Mouse (Mus musculus) mouse trophoblast stem cell (cell line): ENCODE data around the gene Ccin.

Experiments
- in situ Hi-C, 2 experiments: fragments of 300-500 bp; cut with MseI, MboI; formaldehyde crosslinking; loops; 2 replicates in 1 of 2; 3 replicates in 1 of 2; pipeline ENCODE4 v1.15.1; 2025

The Ccin gene

DNA sequence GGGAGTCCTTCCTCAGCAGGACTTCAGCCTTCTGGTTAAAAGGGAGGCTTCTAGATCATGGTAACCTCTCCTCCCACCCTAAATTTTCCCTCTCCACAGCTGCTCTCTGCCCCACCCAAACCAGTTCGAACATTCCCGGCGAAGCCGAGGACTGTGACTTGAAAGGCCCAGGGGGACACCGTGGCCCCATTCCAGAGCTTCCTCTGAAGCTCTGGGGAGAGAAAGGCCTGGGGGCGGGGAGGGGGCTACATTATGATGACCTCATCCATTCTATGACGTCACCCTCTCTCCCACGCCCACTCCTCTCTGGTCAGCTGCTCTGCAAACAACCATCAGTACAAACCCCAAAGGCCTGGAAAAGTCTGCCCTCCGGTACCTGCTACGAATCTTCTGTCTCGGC is at the start of gene Ccin:
TSS of gene Ccin (plus strand) at position 303 of the 400 bp plus-strand sequence.
- in situ Hi-C loops = loop anchor here in 1 of 2 experiments (5.0 kb wide), 1 partner anchor 56 kb away; no protein-coding TSS in a partner anchor

DNA sequence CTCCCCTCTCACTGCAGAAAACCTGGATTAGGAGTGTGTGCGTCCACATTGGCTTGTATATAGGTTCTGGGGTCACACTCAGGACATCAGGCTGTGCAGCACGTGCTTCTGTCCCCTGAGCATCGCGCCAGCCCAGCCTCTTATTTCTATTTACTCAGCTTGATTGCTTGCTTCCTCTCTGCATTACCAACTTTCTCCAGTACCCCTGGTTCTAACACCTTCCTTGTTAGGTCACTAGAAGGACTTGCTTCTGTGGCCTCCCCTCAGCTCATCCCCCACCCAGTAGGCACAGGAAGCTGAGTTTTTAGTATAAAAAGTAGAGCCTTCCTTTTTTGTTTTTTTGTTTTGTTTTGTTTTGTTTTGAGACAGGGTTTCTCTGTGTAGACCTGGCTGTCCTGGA is 47.1 kb upstream of the Ccin start:
- in situ Hi-C loops = no loop called here

DNA sequence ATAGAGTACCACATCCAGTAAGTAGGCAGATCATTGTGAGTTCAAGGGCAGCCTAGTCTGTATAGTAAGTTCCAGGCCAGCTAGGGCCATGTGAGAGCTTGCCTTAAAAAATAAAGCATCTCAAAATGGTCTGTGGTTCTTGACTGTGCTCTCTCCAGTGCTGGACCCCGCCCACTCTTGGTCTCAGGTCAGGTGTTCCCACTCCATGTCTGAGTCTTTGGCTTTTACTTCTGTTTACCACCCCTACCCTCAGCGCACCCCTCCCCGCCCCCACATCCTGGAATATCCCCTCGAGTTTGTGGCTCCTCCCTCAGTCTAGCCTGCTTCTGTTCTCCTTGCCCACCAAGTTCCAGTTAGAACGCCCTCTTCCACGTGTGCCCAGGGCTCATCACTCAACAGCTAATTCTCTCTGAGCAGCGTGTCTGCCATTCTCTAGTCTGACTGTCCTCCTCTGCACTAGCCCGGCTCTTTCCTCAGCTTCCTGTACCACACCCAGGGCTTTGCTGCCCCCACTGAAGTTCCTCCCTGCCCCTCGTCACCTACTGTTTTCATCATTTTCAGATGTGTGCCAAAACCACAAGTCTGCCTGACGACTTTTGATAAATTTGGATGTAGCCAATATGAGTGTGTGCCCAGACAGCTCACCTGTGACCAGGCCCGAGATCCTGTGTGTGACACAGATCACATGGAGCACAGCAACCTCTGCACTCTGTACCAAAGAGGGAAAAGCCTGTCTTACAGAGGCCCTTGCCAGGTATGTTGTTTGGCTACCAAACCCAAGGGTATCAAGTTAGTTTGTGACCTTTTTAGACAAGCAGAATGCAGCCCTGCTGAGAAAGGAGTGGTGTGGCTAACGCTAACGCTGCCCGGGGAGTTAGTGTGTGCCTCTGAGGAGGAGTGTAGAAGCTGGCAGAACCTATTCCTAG is 46.3 kb upstream of the Ccin start:
- in situ Hi-C loops = no loop called here

DNA sequence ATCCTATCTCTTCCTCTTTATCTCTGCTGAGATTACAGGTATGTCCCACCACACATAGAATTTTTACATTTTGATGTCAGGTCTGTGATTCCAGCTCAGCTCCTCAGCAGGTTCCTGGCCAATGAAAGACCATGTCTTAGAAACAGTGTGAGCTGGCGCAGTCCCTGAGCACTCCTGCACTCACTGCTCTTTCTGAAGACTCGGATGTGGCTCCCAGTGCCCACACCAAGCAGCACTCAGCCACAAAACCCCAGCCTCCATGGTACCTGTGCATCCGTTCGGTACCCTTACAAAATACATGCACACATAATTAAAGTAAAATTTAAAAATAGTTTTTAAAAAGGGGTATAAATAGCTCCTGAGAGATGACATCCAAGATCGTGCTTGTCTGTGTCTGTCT is 42.0 kb upstream of the Ccin start:
- in situ Hi-C loops = no loop called here

DNA sequence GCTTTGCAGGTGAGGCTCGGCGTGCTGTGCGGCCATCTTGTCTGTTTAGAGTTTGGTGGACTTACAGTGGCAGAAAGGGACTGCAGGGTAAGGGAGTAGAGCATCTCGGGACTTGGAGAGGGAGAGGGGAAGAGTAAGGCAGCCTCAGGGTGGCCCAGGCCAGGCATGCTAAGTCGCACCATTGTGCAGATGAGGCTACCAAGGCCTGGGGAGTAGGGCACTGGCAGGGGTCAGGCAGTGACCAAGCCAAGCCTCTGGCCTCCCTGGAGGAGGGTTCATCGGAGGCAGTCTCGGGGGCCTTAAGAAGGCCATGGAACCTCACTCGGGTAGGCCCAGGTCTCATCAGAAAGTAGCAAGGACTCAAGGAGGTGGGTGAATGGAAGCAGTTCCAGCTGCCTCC is 40.9 kb upstream of the Ccin start:
- in situ Hi-C loops = no loop called here

DNA sequence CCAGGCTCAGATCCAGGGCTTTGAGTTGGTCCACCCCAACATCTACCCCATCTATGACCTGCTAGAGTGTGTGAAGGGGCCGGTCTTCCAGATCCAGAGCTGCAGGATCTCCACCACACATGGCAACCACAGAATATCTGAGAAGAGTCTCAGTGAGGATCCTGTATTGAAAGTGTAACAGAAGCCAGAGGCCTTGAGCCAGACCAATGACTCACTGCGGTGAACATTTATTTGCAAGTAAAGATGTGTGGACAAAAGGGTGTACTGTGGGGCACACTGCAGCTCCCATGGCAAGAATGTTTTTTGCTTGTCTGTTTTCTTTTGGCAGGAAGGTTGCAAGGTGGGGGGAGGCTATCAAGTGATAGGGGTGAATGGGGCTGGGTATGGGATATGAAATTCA is 35.7 kb upstream of the Ccin start:
- in situ Hi-C loops = no loop called here

DNA sequence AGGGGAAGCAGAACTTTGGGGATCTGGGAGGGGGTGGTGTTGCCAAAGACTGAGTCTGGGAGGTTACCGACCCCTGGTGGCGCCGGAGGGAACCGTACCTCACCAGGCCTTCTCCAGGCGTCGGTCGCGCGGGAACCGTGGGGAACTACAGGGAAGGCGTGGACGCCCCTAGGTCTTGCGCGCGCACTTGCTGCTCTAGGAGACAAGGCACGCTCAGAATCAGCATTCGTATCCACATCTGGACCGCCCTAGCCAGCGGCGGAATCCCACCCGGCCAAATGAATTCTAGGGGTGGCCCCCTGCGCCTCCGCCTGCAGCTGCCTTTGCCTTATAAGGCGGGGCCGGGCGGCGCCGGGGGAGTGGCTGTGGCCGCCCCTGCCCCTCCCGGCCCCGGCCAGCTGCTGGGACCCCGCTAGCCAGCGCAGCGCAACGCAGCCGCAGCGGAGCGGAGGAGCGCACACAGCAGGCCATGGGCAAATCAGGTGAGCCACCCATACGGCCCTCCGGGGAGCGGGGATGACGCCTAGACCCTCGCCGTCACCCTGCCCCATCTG is 25.9 kb upstream of the Ccin start, which contains the start of gene Glipr2:
TSS of gene Glipr2 (plus strand) at position 110 of the 554 bp plus-strand sequence.
- in situ Hi-C loops = no loop called here

DNA sequence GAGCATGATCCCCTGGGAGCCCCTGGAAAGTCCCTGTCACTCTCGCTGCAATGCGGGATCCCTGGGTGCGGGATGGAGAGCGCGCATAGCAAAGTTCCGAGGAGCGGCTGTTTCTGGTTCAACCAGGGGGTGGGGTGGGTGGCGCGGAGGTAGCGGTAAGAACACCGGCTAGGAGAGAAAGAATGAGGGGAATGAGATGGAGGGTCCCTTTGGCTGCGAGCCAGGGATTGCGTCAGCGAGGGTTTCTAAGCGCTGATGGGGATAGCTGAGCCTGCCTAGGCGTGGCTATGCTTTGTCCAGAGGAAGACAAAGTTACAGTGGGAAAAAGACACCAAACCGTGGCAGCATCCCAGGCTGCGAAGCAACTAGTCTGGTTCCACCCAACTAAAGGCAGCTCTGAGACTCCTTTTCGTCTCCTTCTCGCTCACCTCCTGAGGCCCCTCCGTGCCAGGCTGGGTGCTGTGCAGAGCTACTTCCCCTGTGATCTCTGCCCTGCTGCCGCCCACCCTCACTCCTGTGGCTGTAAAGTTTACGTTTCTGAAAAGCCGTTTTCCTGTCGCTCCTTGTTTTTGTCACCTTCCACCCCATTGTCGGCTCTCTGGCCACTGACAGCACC is 25.3 kb upstream of the Ccin start:
- in situ Hi-C loops = no loop called here

DNA sequence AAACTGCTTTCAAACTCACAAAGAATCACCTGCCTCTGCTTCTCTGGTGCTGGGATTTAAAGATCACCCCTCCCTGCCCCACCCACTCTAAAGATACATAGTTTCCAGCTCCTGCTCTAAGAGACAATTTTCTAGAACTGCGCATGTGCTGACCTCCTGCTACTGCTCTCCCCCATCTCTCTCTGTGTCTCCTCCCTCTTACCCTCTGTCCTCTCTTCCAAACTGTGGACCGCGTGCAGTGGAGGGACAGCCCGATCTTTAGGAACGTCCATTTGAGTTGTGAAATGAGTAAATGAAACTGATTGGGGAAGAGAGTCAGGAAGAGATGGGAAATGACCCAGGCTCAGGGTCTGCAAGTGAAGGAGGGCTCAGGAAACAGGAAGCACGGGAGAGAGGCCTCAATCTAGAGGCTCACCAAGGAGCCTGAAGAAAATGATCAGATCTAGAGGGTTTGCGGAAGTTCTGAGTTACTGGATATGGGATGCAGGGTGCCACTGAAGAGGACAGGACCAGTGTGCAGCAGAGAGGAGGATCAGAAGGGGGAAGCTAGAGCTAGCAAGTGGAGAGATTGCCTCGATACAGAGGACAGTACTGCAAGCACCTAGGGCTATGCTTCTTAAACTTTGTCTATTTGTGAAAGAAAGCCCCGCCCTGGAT is 23.6 kb upstream of the Ccin start:
- in situ Hi-C loops = no loop called here

DNA sequence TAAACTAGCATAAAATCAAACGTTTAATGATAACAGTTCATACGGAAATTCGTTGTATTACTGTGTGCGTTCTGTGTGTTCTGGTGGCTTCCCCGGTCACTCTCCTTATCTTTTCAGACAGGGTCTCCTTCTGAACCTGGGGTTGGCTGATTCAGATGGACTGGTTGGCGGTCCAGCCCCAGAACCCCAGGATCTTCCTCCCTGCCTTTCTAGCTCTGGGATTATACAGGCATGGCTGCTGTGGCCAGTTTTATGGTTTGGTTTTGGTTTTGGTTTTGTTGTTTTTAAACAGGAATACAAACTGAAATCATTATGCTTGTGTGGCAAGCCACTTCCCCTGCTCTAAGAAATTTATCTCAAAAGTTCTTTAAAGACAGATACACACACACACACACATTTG is 23.1 kb upstream of the Ccin start:
- in situ Hi-C loops = no loop called here

DNA sequence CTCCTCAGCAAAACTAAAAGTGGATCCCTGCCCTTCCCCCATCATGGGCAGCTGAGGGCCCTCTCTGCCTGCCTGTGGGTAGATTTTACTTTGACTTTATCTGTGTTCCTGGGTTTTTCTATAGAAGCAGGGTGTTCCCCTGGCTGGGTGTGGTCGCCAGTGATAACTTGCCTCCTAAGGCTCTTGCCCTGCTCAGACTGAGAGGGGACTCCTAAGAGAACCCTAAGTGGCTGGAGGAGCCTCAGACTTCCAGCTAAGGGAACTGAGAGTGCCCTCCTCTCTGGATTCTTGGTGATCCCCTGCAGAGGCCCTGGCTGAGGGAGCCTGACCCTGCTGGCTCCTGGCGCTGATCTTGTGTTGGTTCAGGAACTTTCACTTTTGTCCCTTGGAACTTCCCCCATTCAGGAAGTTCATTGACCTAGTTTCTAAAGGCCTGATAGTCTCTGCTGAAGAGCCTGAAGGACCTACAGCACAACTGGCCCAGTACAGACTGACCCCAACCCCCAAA is 18.9 kb upstream of the Ccin start:
- in situ Hi-C loops = no loop called here

DNA sequence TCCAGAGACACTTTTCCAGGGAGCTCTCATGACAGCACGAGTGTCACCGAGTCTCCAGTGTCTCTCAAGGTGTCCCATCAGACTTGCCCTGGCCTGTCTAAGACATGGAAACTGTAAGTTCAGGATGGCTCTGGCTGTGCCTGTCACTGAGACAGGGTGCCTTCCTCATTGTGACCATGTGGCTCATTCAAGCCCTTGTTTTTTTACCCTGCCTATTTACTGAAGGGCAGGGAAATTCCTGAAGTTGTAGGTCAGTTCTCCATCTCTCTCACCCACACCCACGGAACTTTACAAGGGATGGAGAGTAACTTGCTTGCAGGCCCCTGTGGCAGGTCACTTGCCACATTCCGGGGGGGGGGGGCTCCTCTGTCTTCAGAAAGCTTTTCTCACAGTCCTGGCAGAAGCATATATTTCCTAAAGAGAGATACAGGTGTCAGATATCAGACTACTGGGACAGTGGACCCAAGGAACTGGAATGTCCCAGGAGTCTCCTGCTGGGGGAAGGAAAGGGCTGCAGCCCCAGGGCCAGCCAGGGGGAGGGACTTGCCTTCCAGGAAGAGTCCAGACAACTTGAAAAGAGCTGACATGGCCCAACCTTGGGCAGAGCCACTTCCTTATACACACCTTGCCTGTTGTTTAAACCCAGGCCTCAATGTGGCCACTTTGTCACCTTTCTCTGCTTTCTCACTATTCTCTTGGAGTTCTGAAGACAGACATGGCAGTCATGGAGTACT is 18.2 kb upstream of the Ccin start:
- in situ Hi-C loops = no loop called here

DNA sequence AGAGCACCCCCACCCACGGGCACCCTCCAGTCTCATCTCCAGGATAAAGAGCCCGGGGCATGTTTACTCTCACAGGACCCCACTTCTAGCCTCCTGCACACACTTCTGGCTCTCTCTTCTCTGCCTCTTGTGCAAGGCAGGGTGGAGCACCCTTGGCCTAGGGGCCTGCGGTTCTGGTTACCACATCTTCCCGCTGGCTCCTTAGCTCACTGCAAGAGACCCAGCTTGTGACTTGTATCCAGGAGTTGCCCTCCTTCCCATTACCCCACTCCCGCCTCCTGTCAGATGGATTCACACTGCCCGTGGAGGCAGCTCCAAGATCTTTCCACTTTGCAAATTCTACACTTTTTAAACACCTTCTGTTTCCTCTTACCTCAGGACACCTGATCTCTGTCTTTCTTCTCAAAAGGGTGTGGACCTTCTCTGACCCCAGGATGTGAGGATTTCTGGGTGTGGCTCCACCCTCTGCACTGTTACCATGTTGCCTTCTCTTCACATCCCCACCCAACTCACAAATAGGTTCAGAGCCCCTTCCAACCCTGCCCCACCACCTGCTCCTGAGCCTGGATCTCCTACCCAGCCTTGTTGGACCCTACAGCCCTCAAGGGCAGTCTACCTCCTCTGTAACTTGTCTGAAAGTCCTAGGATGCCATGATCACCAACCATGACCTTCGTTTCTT is 17.3 kb upstream of the Ccin start:
- in situ Hi-C loops = no loop called here

DNA sequence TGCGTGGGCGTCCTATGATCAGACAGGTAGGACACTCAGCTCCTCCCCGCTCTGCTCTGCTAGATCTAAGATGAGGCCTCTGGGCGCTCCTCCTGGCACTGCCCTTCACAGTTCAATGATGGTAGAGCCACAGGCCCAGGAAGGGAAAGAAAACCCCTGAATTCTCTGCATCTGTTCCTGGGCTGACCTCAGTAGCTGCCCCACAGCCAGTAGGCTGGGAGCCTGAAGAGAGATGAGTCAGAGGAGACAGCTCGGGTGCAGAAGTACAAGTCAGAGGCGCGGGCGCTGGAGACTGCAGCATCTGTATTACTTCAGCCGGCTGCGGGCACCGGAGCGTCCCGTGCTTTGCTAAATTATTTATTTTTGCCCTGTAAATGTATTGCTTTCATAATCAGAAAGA is 14.6 kb upstream of the Ccin start:
- in situ Hi-C loops = no loop called here

DNA sequence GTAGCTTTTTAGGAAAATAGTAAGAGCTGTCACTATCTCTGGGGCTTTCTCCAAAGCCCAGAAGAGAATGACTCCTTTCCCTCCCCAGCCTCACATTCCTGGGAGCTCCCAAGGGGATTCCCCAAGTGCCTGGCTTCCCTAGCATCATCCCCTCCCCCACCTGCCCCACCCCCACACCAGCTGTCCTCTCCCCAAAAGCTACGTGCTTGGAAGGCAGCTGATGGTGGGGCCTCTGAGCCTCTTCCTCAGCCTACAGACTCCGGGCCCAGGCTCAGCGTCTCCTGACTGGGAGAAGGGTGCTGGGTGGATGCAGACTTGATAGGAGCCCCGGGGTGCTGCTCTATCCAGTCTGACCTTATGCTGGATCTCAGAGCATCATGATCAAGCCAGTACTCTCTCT is 13.9 kb upstream of the Ccin start:
- in situ Hi-C loops = no loop called here

DNA sequence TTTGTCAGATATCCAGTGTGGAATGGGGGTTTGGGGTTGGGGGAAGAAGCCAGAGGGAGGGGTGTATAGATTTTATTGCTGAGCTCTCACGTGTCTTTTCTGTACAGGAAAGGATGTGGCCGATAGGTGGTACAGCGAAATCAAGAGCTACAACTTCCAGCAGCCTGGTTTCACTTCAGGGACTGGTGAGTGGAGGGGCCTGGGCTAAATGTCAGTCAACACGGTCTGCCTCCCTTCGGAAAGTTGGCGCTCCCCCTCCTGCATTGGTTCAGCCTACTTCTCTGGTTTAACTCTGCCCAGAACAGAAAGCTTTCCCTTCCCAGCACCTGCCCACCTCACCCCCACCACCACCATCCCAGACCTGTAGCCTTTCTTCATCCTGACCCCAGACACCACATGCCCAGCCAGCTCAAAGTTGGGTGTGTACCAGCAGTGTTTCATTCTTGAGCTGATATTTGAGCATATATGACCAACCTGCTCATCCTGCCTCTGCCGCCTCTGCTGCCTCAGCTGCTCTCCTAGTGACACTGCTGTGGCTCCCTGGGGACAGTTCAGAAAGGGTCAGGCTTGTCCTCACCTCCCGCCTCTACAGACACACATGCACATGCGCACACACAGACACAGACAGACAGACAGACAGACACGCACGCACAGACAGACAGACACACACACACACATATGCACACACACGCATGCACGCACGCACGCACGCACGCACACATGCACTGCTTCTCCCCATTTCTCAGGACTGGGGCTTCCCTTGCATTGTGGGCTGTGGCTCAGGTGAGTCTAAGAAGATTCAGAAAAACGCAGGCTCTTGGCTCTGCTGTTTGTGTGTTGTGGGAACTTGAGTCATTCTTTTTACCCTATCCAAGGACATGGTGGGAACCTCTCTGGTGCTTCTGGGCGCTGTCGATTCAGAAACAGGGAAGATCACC is 12.6 kb upstream of the Ccin start:
- in situ Hi-C loops = no loop called here

DNA sequence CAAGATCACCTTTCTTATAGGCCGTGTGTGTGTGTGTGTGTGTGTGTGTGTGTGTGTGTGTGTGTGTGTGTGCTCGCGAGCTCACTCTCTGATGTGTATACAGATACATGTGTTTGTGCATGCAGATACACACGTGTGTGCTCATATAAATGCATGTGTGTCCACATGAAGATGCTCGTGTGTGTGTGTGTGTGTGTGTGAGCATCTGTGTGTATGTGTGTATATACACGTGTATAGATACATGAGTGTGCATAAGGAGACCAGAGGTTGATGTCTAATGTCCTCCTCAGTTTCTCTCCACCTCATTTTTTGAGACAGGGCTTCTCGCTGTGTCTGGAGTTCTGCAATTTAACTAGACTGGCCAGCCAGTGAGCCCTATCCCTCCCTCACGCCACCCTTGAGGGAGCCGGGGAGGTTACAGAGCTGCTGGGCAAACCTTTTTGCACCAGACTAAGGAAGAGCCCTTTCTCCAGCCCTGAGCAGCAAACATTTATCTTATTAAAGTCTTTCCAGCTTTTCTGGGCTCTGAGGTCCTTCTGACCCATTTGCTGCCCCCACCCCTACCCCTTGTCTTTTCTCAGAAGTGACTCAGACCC is 11.6 kb upstream of the Ccin start:
- in situ Hi-C loops = no loop called here

DNA sequence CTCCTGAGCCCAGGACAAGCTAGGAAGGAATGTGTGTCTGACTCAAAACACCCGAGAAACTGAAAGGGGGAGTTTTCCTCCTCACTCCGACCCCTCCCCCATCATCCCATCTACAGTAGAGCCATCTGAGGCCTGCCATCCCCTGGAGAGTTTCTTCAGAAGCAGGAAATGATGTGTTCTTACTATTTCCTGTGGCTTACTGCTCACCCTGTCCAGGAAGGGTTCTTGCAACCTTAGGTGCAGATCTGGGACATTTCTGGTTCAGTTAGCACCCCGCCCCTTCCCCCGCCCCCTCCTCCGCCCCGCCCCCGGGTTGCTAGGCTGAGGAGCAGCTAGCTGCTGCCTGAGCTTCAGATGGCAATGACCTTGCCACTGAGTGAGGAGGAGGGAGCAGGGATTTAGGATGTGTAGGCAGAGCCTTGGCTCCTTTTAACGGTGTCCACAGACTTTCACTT is 11.1 kb upstream of the Ccin start:
- in situ Hi-C loops = no loop called here

DNA sequence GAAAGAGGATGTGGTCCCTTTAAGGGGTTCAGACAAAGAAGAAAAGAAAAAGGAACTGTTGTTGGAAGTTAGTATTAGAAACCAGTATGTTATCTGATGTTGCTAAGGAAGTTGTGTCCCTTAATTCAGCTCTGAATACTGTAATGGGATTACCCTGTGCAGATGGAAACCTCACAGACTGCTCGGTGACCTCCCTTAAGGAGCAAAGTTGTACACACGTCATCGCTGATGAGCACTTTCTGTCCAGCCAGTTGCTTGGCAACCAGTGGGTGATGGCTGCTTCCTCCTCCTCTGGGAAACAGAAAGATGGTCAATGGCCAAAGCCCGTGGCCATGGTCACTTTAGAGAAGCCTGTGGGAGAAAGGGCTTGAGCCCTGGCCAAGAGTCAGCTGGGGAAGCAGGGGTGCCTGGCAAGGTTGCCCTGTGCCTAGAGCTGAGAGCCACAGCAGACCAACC is 9.7 kb upstream of the Ccin start:
- in situ Hi-C loops = no loop called here
